Mouse (Mus musculus) v-Abl transformed pro-B cells (cell line): ENCODE results near the gene Cmya5.

Experiments
- in situ Hi-C, 2 experiments: fragments of 400-800 bp; cut with MboI; formaldehyde crosslinking; loops; one replicate each; pipeline ENCODE4 v1.15.1; 2025; ENCODE audit not compliant: unreplicated experiment in 2 of 2

Gene Cmya5

GRCm38 (mm10) chr13:93144336-93145167 lies at the start of gene Cmya5:
Cmya5 (minus strand) TSS chr13:93144724.
- in situ Hi-C loops: no loop called here

GRCm38 (mm10) chr13:93192646-93193026 lies 48.1 kb upstream of the Cmya5 start:
- in situ Hi-C loops: loop anchor here (5.0 kb wide), 2 partner anchors 105 to 115 kb away; partner anchors contain the start of gene Homer1 (in 1 of the 2)

GRCm38 (mm10) chr13:93191831-93192645 lies 47.5 kb upstream of the Cmya5 start, which contains the start of gene Tent2:
Tent2 (minus strand) TSS chr13:93192385.
- in situ Hi-C loops: loop anchor here (5.0 kb wide), 2 partner anchors 105 to 115 kb away; partner anchors contain the start of gene Homer1 (in 1 of the 2)

- in situ Hi-C loops: loop anchor here in 1 of 2 experiments (5.0 to 10.0 kb wide), 2 partner anchors 48 to 95 kb away; no protein-coding TSS in a partner anchor
These were observed 44.9 kb upstream of the Cmya5 start for GRCm38 (mm10) chr13:93189416-93189815.

- in situ Hi-C loops: loop anchor here in 1 of 2 experiments (5.0 to 10.0 kb wide), 2 partner anchors 49 to 94 kb away; no protein-coding TSS in a partner anchor
These were observed 44.2 kb upstream of the Cmya5 start for GRCm38 (mm10) chr13:93188738-93189137.

GRCm38 (mm10) chr13:93187792-93188191 lies 43.3 kb upstream of the Cmya5 start:
- in situ Hi-C loops: loop anchor here in 1 of 2 experiments (5.0 to 10.0 kb wide), 2 partner anchors 50 to 93 kb away; no protein-coding TSS in a partner anchor

- in situ Hi-C loops: loop anchor here in 1 of 2 experiments (10.0 kb wide), 1 partner anchor 86 kb away; no protein-coding TSS in a partner anchor
These were observed 35.8 kb upstream of the Cmya5 start for GRCm38 (mm10) chr13:93180351-93180750.

- in situ Hi-C loops: no loop called here
These were observed 35.0 kb upstream of the Cmya5 start for GRCm38 (mm10) chr13:93179522-93179921.

- in situ Hi-C loops: no loop called here
These were observed 33.0 kb upstream of the Cmya5 start for GRCm38 (mm10) chr13:93177571-93177970.

GRCm38 (mm10) chr13:93163303-93163702 lies 18.8 kb upstream of the Cmya5 start:
- in situ Hi-C loops: no loop called here

- in situ Hi-C loops: no loop called here
These were observed 17.9 kb upstream of the Cmya5 start for GRCm38 (mm10) chr13:93162456-93162855.

GRCm38 (mm10) chr13:93158261-93158660 lies 13.7 kb upstream of the Cmya5 start:
- in situ Hi-C loops: no loop called here

- in situ Hi-C loops: no loop called here
These were observed 8.8 kb upstream of the Cmya5 start for GRCm38 (mm10) chr13:93153280-93153679.

GRCm38 (mm10) chr13:93143819-93144283 lies 673 bp downstream of the Cmya5 start:
- in situ Hi-C loops: no loop called here

- in situ Hi-C loops: no loop called here
These were observed 3.3 kb downstream of the Cmya5 start for GRCm38 (mm10) chr13:93141184-93141583.

GRCm38 (mm10) chr13:93138059-93138458 lies 6.5 kb downstream of the Cmya5 start:
- in situ Hi-C loops: no loop called here

- in situ Hi-C loops: no loop called here
These were observed 7.4 kb downstream of the Cmya5 start for GRCm38 (mm10) chr13:93137098-93137497.

- in situ Hi-C loops: no loop called here
These were observed 8.3 kb downstream of the Cmya5 start for GRCm38 (mm10) chr13:93136251-93136650.

GRCm38 (mm10) chr13:93135501-93135900 lies 9.0 kb downstream of the Cmya5 start:
- in situ Hi-C loops: no loop called here

- in situ Hi-C loops: no loop called here
These were observed 13.8 kb downstream of the Cmya5 start for GRCm38 (mm10) chr13:93130674-93131073.

- in situ Hi-C loops: no loop called here
These were observed 15.6 kb downstream of the Cmya5 start for GRCm38 (mm10) chr13:93128961-93129360.
